Mouse (Mus musculus) G1E-ER4 (cell line): ENCODE measurements at regions not wholly inside any gene's neighbourhood (a gene's known extent, or its start where the extent isn't known, plus 50 kb on each side); places are given as distances from the start of the nearest gene placed in this dataset.

Experiments
- GATA1 ChIP-seq: IDR thresholded peaks from one replicate; pipeline ENCODE4 v1.8.0; 2012; ENCODE audit warnings: low read length, inconsistent platforms

- TF ChIP-seq GATA1: no peak
These were observed 230.7 kb upstream of the Fermt1 start for GRCm38 (mm10) chr2:133176411-133176810.

- no peak for TF ChIP-seq GATA1
These were observed 235.5 kb upstream of the Fermt1 start for GRCm38 (mm10) chr2:133181216-133181615.

- TF ChIP-seq GATA1: no peak
These were observed 237.2 kb upstream of the Fermt1 start for GRCm38 (mm10) chr2:133182920-133183319.

GRCm38 (mm10) chr2:133204295-133204866 is 258.7 kb upstream of the Fermt1 start:
- TF ChIP-seq GATA1: no peak

GRCm38 (mm10) chr2:133208498-133208897 is 262.8 kb upstream of the Fermt1 start:
- no peak for TF ChIP-seq GATA1

GRCm38 (mm10) chr2:133221762-133222556 is 276.3 kb upstream of the Fermt1 start:
- no peak for TF ChIP-seq GATA1

- no peak for TF ChIP-seq GATA1
These were observed 289.6 kb upstream of the Fermt1 start for GRCm38 (mm10) chr2:133235175-133235920.

GRCm38 (mm10) chr2:133252131-133252530 is 299.8 kb upstream of the Bmp2 start:
- TF ChIP-seq GATA1: no peak

- TF ChIP-seq GATA1: no peak
These were observed 277.5 kb upstream of the Bmp2 start for GRCm38 (mm10) chr2:133274424-133274823.

GRCm38 (mm10) chr2:133278546-133278945 is 273.4 kb upstream of the Bmp2 start:
- no peak for TF ChIP-seq GATA1

GRCm38 (mm10) chr2:133279275-133279674 is 272.7 kb upstream of the Bmp2 start:
- no peak for TF ChIP-seq GATA1

GRCm38 (mm10) chr2:133282692-133283091 is 269.3 kb upstream of the Bmp2 start:
- TF ChIP-seq GATA1: no peak

GRCm38 (mm10) chr2:133283709-133284108 is 268.2 kb upstream of the Bmp2 start:
- no peak for TF ChIP-seq GATA1

GRCm38 (mm10) chr2:133294136-133294535 is 257.8 kb upstream of the Bmp2 start:
- no peak for TF ChIP-seq GATA1

GRCm38 (mm10) chr2:133305936-133306335 is 246.0 kb upstream of the Bmp2 start:
- TF ChIP-seq GATA1: no peak

- no peak for TF ChIP-seq GATA1
These were observed 241.0 kb upstream of the Bmp2 start for GRCm38 (mm10) chr2:133311001-133311400.
